Mouse (Mus musculus): Measurements from ENCODE around the gene Plekhm1.
A peak's percentile ranks its signal among the peaks of the same experiment; 100 is the strongest.
"Not testable (repeated sequence)": the region's sequence is repeated elsewhere in the genome, so short reads cannot be mapped to it uniquely, and the experiment has no call there.

Plekhm1 gene

DNA sequence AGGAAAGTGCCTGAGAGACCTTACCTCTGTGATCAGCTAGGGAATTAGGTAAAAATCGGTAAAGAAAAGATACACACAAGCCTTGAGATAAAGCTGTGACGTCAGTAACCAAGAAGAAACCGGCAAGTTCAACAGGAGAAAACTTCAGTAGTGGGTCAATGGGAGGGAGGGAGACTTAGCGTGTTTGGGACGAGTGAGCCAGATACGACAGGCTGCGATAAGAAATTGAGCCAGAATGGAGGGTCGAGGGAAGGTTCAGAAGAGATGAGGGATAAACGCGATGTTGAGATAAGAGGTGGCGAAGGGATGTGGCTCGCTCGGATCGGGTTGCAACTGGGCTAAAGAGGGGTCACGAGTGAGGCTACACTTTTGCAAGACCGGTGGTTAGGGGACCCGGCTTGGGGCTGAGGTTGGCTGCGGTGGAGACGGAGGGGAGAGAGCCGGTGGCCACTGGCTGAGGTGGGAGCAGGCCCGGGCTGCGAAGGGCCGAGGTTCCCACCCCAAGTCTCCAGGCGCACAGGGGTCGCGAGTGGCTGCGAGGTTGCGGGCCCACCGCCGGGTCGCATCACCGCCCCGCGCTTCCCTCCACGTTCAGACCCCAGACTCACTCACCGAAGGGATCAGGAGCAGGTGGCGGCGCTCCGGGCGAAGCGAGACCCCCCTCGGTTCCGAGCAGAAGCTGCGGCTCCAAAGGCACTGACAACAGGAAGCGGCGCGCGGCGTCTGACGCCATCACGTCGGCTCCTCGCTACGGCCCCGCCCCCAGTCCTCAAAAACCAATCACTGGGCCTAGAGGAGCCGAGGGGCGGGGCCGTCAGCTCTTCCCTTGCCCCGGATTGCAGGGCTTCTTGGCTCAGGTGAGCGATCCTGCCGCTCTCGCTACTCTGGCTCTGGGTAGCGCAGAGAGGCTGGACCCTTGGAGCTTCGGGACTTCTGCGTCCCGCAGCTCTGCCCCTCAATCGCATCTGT lies at the start of gene Plekhm1:
Gene Plekhm1, minus strand, starts transcription at position 707 of the 969 bp plus-strand sequence.
- peak; percentile 96 for DNase-seq (ENCODE audit: low spot score)

DNA sequence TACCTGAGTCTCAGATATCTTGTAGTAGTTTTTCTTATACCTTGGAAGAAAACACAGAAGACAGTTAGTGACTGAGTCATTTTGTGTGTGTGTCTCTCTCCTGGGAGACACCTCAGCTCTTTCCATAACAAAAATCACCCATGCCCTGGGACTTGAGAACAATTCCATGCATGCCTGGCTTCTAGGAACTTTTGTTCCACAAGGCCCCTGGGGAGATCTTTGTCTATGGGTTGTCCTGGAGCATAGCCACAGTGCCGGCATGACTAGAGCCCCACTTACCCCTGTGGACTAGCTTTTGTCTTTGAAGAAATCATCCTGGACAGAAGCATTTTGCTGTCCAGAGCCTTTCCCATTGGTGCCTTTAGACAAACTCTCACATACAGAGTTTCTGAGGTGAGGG lies 38.6 kb upstream of the Plekhm1 start:
- not testable (repeated sequence) for DNase-seq (ENCODE audit: low spot score)

DNA sequence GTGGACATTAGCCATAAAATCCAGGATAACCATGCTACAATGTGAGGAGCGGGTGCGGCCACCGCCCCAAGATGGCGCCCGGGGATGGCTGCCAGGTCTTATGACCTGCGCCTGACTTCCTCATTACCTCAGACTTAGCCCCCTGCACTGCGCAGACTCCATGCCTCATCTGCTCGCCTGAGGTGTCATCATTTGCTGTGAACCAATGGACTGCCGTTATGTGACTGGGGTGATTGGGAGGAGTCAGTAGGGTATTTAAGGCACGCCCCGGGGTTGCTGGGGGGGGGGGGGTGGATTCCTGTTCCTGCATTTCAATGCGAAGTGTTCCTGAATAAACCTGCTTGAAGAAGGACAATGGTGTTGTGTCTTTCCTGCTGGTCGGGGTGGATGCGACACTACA lies 37.2 kb upstream of the Plekhm1 start:
- not testable (repeated sequence) for DNase-seq (ENCODE audit: low spot score)

DNA sequence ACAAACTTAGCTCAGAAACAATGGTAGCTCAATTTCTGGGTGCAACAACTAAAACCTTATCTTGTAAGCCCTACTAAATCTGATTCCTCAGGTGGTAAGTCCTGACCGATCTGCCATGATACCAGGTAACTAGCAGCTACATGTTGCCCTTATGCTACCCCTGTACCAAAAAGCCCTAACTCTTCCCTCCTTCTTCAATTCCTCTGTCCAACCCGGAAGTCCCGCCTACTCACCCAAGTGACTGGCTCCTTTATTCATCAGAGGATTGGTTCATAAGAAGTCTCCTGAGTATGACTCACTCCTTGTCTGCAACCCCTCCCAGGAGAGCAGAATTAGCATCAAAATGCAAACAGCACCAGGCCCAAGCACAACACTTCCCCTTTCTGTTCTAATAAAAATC lies 31.2 kb upstream of the Plekhm1 start:
- no peak for DNase-seq (ENCODE audit: low spot score)

DNA sequence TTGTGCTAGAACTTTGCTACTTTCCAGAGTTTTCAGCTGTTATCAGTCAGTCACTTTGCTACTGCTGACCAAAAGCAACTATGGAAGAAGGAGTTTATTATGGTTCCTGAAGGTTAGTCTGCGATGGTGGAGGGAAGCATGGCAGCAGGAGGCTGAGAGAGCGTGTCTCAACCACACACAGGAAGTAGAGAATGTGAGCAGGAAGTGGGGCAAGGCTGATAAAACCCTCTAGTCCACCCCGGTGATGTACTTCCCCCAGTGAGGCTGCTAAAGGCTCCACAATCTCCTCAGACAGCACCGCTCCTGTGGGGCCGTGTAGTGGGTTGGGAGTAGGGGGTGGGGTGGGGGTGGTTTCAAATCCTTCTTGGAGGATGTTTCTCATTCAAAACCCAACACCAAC lies 23.8 kb upstream of the Plekhm1 start:
- no peak for DNase-seq (ENCODE audit: low spot score)

DNA sequence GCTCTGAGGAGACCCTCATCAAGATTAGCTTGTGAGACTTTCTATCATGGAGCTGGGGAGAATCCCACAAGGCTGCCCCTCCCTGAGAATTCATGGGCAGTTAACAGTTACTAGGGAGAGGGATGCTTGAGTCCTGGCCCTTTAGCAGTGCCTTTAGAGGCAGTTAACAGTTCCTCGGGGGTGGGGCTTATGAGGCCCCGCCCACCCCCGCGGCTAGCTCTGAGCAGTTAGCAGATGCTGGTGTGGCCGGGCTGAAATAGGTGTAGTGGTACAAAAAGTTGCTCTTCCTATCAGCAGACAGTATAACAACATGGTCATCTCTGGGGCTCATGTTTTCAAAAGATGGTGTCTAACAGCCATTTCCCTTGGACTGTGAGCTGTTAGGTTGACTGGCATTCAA lies 12.5 kb upstream of the Plekhm1 start:
- DNase-seq (ENCODE audit: low spot score): no peak

DNA sequence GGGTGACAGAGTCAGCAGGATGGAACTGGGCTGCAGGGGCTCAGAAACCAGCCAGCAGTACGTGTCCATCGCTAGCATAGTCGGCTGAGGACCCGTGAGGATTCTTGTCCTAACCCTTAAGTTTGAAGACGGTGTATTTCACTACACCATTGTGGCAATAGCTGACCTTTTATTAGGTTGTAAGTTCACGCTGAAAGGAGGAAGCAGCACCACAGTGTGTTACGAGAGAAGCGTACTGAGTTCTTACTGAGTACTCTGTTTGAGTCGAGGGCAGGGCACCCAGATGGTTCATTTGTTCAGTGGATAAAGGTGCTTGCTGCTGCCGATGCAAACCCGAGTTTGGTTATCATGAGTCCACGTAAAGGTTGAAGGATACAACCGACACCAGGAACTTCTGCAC lies 7.2 kb upstream of the Plekhm1 start:
- DNase-seq (ENCODE audit: low spot score): no peak

DNA sequence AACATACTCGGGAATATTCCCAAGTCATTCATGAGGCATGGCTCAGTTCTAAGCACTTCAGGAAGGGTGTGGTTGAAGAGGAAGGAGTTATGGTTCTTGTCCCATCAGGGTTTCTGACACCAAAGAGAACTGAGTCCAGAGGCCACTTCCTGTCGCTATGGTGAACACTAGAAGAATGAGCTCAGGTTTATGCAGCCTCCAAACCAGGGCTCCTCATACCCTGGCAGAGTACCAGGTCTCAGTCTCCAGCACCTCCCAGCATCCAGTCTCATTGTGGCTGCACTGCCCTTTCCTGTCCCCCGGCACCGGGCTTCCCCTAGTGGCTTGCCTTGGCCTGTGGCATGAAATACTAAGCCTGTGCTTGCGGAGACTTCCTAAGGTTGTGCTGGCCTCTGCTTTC lies 6.7 kb upstream of the Plekhm1 start:
- DNase-seq (ENCODE audit: low spot score): no peak

DNA sequence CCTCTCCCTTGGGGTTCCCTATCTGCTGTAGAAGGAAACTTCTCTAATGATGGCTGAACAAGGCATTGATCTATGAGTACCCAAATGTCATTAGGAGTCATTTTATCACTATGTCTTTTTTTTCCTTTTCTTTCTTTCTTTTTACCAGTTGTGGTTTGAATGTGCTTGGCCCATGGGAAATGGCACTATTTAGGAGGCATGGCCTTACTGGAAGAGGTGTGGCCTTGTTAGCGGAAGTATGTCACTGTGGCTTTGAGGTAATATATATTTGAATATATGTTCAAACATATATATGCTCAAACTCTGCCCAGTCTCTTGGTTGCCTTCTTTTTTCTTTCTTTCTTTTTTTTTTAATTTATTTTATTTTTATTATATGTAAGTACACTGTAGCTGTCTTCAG lies 1.0 kb upstream of the Plekhm1 start:
- no peak for DNase-seq (ENCODE audit: low spot score)

DNA sequence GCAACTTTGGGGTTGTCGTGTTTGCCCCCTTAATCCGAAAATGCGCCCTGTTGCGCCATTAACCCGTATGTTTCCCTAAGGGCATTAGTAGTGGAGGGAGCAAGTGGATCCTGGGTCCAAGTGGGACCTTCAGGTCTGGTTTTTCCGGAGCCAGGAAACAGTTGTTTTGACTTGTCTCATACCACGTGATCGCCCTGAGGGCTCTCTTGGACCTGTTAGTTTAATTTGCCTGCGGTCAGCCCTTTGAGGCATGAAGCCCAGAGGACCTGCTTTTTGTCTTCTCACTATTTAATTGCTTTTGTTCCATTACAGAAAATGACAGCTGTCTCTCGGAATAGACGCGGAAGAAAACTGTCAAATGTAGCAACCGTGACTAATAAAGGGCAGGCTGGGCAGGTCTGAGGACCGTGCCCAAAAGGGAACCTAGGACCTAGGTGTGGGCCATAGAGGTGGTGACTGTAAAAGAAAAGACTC lies 500 bp upstream of the Plekhm1 start:
- peak; percentile 62 for DNase-seq (ENCODE audit: low spot score)

DNA sequence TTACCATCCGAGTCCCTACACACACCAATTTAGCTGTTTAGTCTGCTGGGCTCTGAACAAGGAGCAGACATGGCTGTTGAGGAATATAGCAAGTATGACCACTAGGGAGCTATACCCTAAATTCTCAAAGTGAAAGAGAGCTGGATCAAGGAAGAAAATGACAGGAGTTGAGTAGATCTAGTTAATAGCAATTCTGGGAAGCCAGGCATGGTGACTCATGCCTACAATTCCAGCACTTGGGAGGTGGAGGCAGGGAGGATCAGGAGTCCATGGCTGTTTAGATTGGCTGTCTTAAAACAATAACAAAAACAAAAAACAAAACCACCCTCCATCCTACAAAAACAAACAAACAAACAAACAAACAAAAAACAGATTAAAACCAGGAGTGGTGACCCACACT lies 1.2 kb downstream of the Plekhm1 start:
- DNase-seq (ENCODE audit: low spot score): no peak

DNA sequence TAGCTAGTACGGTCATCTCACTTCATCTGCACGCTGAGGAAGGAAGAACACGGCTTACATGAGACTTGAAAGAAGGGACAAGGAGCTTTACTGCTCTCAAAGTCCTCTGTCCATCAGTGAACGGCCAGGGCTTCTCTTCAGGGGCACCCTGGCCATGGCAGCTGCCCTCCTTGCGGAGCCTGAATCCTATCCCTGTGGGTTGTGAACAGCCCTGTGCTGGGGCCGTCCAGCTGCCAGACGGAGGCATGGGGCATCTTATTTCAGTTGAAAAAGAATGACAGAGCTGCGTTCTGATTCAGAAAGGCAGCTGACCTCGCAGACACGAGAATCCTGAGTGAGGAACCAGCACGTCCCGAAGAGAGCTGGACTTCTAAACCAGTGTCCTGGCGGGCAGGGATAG lies 3.6 kb downstream of the Plekhm1 start:
- DNase-seq (ENCODE audit: low spot score): no peak

DNA sequence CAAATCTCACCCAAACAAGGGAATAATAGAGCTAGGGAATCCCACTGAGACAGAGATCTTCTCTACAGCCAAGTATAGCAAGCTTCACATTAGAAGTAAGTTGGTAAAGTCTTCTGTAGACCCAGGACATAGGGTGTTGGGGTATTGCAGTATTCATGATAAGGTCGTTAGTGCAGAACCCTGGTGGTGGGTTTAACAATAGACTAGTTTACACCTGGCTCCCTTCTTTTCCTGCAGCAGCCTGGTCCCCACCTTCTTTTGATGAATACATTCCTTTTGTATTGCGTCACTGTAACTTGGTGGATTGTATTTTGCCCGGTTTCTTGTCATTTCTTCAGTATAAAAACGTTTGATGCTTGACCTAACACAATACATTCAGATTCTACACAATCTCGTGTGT lies 5.4 kb downstream of the Plekhm1 start:
- not testable (repeated sequence) for DNase-seq (ENCODE audit: low spot score)

DNA sequence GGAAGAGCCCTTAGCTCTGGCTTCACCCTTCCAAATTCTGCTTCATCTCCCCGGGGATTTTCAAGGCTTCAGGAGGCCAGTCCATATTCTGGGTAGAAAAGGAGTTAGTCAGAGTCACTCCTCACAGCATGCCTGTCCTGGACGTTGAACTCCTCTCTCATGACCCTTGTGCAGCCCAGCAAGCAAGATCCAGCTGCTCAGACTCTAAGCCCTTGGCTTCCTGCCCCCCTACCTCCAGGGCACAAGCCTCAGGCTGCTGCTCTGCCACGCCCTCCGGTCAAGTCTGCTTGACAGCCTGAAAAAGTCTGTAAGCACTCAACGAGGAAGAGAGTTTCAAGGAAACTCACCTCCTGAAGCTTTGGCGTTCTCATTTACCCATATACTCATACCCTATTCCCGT lies 5.9 kb downstream of the Plekhm1 start:
- DNase-seq (ENCODE audit: low spot score): peak; percentile 74

DNA sequence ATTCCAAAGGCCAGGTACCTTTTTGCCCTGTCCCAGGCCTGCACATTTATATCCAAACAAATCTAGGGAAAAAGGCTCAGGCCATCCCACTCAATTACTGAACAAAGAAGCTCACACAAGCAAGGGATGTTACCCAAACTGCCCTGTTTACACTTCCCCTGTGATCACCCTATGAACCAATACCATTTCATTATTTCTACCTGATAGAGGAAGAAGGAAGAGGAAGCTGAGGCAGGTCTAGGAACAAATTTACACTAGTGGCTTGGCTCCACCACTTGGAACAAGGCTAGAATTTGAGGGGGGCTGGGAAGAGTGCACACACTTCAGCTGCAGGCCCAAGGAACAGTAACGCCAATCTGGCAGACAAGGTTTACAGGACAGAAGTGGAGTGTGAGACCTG lies 6.7 kb downstream of the Plekhm1 start:
- DNase-seq (ENCODE audit: low spot score): no peak

DNA sequence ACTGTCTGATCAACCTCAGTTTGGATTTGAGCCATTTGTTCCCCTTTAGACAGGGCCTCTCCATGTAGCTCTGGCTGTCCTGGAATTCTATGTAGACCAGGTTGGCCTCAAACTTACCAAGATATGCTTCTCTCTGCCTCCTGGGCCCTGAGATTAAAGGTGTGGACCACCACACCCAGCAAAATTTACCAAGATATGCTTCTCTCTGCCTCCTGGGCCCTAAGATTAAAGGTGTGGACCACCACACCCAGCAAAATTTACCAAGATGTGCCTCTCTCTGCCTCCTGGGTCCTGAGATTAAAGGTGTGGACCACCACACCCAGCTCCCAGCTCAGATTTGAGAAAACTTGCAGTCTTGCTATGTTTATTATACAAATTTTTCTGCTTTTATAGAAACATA lies 7.9 kb downstream of the Plekhm1 start:
- no peak for DNase-seq (ENCODE audit: low spot score)

DNA sequence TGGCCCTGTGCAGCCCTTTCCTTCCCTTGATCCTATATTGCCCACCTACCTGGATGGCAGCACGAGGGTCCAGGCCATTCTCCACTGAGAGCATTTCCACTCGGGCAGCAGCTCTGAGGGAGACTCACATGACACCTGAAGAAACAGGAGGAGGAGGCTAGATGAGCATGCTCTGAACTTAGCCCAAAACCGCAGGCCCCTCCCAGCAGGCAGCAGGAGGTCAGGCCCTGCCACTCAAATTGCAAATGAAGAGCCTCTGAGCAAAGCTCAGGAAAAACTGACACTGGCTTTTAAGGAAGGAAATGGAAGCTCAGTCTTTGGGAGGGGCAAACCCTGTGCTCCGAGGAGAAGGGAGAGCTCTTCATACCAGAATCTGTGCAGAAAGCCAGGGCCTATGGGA lies 8.7 kb downstream of the Plekhm1 start:
- DNase-seq (ENCODE audit: low spot score): no peak

DNA sequence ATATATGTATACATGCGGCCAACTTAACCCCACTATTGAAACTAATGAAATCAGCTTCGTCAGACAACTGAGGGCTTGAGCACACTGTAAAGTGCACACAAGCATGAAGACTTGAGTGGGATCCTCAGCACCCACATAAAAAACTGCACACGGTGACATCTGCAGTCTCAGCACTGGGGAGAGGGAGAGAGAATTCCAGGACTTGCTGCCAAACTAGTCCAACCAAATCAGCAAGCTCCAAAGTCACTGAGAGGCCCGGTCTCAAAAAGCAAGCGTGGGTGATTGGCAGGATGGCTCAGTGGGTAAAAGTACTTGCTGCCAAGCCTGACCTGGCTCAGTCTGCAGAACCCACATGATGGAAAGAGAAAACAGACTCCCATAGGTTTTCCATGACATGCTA lies 9.7 kb downstream of the Plekhm1 start:
- DNase-seq (ENCODE audit: low spot score): no peak

DNA sequence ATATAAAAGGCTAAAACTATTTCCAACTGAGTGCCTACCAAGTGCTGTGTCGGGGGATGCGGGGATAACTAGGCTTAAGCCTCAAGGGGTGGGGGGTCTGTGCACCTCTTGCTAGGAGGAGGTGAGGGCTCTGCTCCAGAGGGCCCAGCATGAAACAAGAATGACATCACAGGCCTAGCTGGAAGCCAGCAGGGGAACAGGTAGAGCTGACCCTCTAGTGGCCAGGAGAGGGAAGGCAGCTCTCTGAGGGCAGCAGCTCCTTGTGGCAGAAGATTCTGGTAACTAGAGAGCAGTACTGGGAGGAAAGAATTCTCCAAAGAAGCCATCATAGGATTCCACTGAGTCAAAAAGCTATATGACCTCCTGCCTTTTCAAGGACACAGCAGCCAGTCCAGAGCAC lies 10.3 kb downstream of the Plekhm1 start:
- DNase-seq (ENCODE audit: low spot score): peak; percentile 71

DNA sequence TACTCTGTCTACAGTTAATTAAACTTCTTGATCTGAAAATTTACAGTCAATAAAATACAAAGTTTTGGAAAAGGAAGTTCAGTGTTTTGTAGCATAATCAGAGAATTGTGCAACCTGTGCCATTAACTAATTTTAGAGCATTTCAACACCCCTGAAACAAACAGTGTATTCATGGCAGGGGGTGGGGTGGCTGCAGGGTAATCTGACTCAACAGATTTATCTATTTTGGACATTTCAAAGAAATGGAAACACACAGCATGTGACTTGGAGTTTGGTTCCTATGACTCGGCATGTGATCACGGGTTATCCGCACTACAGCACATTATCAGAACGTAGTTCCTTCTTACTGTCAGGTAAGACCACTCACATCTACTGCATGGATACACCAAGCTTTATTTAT lies 12.5 kb downstream of the Plekhm1 start:
- no peak for DNase-seq (ENCODE audit: low spot score)

DNA sequence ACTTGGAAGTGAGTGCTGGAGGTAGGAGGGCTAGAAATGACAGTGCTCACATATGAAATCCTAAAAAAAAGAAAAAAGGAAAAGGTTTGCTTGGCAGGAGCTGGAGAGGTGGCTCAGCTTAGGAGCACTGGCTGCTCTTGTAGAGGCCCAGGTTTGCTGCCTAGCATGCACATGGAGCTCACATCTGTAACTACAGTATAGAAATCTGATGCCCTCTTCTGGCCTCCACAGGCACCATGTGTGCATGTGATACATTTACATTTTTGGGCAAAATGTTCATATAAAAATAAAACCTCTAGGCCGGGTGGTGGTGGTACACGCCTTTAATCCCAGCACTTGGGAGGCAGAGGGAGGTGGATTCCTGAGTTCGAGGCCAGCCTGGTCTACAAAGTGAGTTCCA lies 13.4 kb downstream of the Plekhm1 start:
- DNase-seq (ENCODE audit: low spot score): no peak

DNA sequence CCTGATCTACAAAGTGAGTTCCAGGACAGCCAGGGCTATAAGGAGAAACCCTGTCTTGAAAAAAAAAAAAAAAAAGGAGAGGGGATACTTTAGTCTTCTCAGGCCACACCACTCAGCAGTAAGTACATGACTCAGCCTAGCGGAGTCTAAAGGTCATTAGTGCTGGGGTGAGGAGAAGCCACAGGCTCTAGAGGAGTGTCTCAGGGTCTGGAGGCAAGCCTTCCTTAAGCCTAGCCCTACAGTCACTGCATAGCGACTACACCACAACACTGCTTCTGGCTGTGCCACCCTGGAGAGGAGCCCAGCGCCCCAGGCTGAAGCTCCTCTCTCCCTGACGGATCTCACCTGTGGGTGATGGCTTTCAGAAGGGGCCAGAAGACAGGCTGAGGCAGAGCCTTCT lies 15.8 kb downstream of the Plekhm1 start:
- no peak for DNase-seq (ENCODE audit: low spot score)

DNA sequence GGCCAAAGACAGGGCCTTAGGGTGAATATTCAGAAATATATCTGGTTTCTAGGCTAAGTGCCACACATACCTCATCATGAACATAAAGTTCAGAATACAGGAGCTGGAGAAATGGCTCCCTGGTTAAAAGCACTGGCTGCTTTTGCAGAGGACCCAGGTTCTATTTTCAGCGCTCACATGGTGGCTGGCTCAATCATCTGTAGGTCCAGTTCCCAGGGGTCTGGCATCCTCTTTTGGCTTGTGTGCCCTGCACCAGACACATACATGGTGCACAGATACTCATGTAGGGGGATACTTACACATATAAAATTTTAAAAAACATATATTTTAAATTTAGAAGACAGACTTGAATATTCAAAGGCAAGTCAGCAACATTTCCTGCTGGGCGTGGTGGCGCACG lies 16.3 kb downstream of the Plekhm1 start:
- DNase-seq (ENCODE audit: low spot score): no peak

DNA sequence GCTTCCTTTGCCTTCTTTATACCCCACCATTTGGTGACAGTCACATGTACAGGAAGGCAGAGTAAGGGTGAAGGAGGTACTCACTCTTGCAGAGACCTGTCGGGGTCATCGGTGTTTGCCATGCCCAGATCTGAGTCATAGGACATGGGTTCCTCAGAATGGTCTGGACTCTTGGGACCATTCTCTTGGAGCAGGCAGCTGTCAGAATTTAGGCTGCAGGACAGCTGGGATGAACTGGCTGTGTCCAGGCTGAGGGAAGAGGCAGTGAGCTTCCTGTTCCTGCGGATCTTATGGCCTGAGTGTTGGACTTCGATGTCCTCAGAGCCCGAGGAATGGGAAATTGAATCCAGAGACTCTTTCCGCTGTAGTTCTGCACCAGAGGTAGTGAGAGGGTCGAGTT lies 17.9 kb downstream of the Plekhm1 start:
- DNase-seq (ENCODE audit: low spot score): no peak

Measured in urinary bladder, postnatal 14 days (tissue).